Mouse (Mus musculus) CH12.LX (cell line): Measurements from ENCODE around the gene Vmn1r37. TPM values are rescaled to one million over a fixed set of nuclear protein-coding genes. Genes with fewer than 3 reads are reported as not detected.
"Not testable (repeated sequence)": the region's sequence is repeated elsewhere in the genome, so short reads cannot be mapped to it uniquely, and the experiment has no call there.

Experiments
- DNase-seq: peaks from one replicate; pipeline ENCODE4 v3.0.0-alpha.2; 2013; ENCODE audit errors: extremely low read depth
- H3K27ac ChIP-seq: 2 replicates; pipeline ENCODE4 v1.5.1; 2012; ENCODE audit warnings: low read depth, mild to moderate bottlenecking, control low read depth, moderate library complexity; ENCODE audit not compliant: insufficient read depth
- H3K27me3 ChIP-seq: replicated peaks from 2 replicates; pipeline ENCODE3; 2012; ENCODE audit warnings: inconsistent platforms
- H3K36me3 ChIP-seq, 2 experiments: replicated peaks in 1 of 2; 2 replicates each; pipeline versions ENCODE3 to v1.6.1; 2012; ENCODE audit warnings: inconsistent platforms in 1 of 2, low read length in 1 of 2, mild to moderate bottlenecking in 1 of 2, mixed read lengths in 1 of 2, moderate library complexity in 1 of 2; ENCODE audit not compliant: control insufficient read depth in 1 of 2, insufficient read depth in 1 of 2
- H3K4me1 ChIP-seq, 2 experiments: 2 replicates each; pipeline ENCODE4 v1.6.1; 2012; ENCODE audit warnings: inconsistent platforms in 1 of 2, moderate library complexity in 1 of 2; ENCODE audit not compliant: insufficient read depth in 2 of 2, control insufficient read depth in 1 of 2
- H3K4me2 ChIP-seq: 2 replicates; pipeline ENCODE4 v1.6.1; 2012; ENCODE audit warnings: low read depth, mild to moderate bottlenecking, control low read depth; ENCODE audit not compliant: poor library complexity, insufficient read depth, severe bottlenecking
- H3K4me3 ChIP-seq, 3 experiments: fragments of 150-350 bp in 1 of 3; sonication (generic) in 1 of 3; replicated peaks in 1 of 3; 2 replicates each; pipeline versions ENCODE3 to v1.5.1; 2011 to 2012; ENCODE audit warnings: low read depth in 2 of 3, low read length in 2 of 3, mild to moderate bottlenecking in 2 of 3, moderate library complexity in 2 of 3, control low read depth in 1 of 3, improper control_type of control experiment in 1 of 3, inconsistent platforms in 1 of 3, mixed read lengths in 1 of 3; ENCODE audit not compliant: poor library complexity in 1 of 3
- H3K79me2 ChIP-seq: replicated peaks from 2 replicates; pipeline ENCODE4 v1.6.1; 2012; ENCODE audit warnings: mild to moderate bottlenecking, moderate library complexity; ENCODE audit not compliant: control insufficient read depth, poor library complexity, insufficient read depth, severe bottlenecking; ENCODE audit errors: extremely low read depth
- H3K9ac ChIP-seq: 2 replicates; pipeline ENCODE4 v1.6.1; 2012; ENCODE audit warnings: low read depth, mild to moderate bottlenecking, control low read depth, moderate library complexity; ENCODE audit not compliant: insufficient read depth
- H3K9me3 ChIP-seq: replicated peaks from 2 replicates; pipeline ENCODE3; 2012; ENCODE audit warnings: low read length, inconsistent platforms, mixed read lengths
- E2F4 ChIP-seq: IDR thresholded peaks from 2 replicates; pipeline ENCODE4 v1.6.1; 2011; ENCODE audit warnings: low read depth, low read length, improper control_type of control experiment; ENCODE audit not compliant: insufficient replicate concordance
- EP300 ChIP-seq: IDR thresholded peaks from 2 replicates; pipeline ENCODE4 v1.6.1; 2011; ENCODE audit warnings: low read length, improper control_type of control experiment
- ETS1 ChIP-seq: conservative IDR thresholded peaks from 2 replicates; pipeline ENCODE4 v1.6.1; 2012; ENCODE audit warnings: low read depth, mild to moderate bottlenecking, inconsistent platforms, low read length, improper control_type of control experiment, moderate library complexity
- HCFC1 ChIP-seq: IDR thresholded peaks from 2 replicates; pipeline ENCODE4 v1.6.1; 2012; ENCODE audit warnings: low read depth, mild to moderate bottlenecking, inconsistent platforms, low read length, improper control_type of control experiment
- IRF4 ChIP-seq: IDR thresholded peaks from 2 replicates; pipeline ENCODE4 v1.6.1; 2014; ENCODE audit warnings: low read depth, mild to moderate bottlenecking, inconsistent platforms, low read length, improper control_type of control experiment
- JUND ChIP-seq: conservative IDR thresholded peaks from 2 replicates; pipeline ENCODE4 v1.6.1; 2011; ENCODE audit warnings: low read depth, low read length, improper control_type of control experiment
- KAT2A ChIP-seq: IDR thresholded peaks from 2 replicates; pipeline ENCODE4 v1.6.1; 2012; ENCODE audit warnings: low read length, improper control_type of control experiment, inconsistent platforms; ENCODE audit not compliant: insufficient replicate concordance
- MAFK ChIP-seq: IDR thresholded peaks from 2 replicates; pipeline ENCODE4 v1.6.1; 2011; ENCODE audit warnings: low read length, improper control_type of control experiment; ENCODE audit not compliant: insufficient replicate concordance
- MAZ ChIP-seq: IDR thresholded peaks from 2 replicates; pipeline ENCODE4 v1.6.1; 2012; ENCODE audit warnings: low read depth, mild to moderate bottlenecking, inconsistent platforms, low read length, improper control_type of control experiment, moderate library complexity
- MEF2A ChIP-seq: IDR thresholded peaks from 2 replicates; pipeline ENCODE4 v1.6.1; 2014; ENCODE audit warnings: low read depth, mild to moderate bottlenecking, inconsistent platforms, low read length, improper control_type of control experiment, borderline replicate concordance
- MYC ChIP-seq: IDR thresholded peaks from 2 replicates; pipeline ENCODE4 v1.6.1; 2011; ENCODE audit warnings: low read depth, mild to moderate bottlenecking, improper control_type of control experiment, low read length
- NRF1 ChIP-seq: IDR thresholded peaks from 2 replicates; pipeline ENCODE4 v1.6.1; 2014; ENCODE audit warnings: low read depth, mild to moderate bottlenecking, inconsistent platforms, low read length, improper control_type of control experiment, moderate library complexity
- RAD21 ChIP-seq: IDR thresholded peaks from 2 replicates; pipeline ENCODE4 v1.6.1; 2011; ENCODE audit warnings: low read depth, mild to moderate bottlenecking, low read length, improper control_type of control experiment, moderate library complexity
- SIN3A ChIP-seq: IDR thresholded peaks from 2 replicates; pipeline ENCODE4 v1.6.1; 2012; ENCODE audit warnings: low read length, improper control_type of control experiment, inconsistent platforms
- TCF12 ChIP-seq: IDR thresholded peaks from 2 replicates; pipeline ENCODE4 v1.6.1; 2014; ENCODE audit warnings: low read depth, mild to moderate bottlenecking, inconsistent platforms, low read length, improper control_type of control experiment
- USF1 ChIP-seq: IDR thresholded peaks from 2 replicates; pipeline ENCODE4 v1.6.1; 2014; ENCODE audit warnings: low read depth, mild to moderate bottlenecking, inconsistent platforms, low read length, improper control_type of control experiment
- USF2 ChIP-seq: conservative IDR thresholded peaks from 2 replicates; pipeline ENCODE4 v1.6.1; 2011; ENCODE audit warnings: low read depth, low read length, improper control_type of control experiment
- ZKSCAN1 ChIP-seq: IDR thresholded peaks from 2 replicates; pipeline ENCODE4 v1.6.1; 2012; ENCODE audit warnings: low read depth, inconsistent platforms, low read length, improper control_type of control experiment, borderline replicate concordance
- ZMIZ1 ChIP-seq: IDR thresholded peaks from 2 replicates; pipeline ENCODE4 v1.6.1; 2012; ENCODE audit warnings: low read depth, mild to moderate bottlenecking, inconsistent platforms, low read length, improper control_type of control experiment
- dilution Hi-C: fragments of 300-500 bp; cut with MboI; formaldehyde crosslinking; loops from 2 replicates; pipeline ENCODE4 v1.14.3; 2020; ENCODE audit warnings: low sequenced_read_pairs; ENCODE audit not compliant: extremely low pct_unique_long_range_greater_than_20kb, extremely low pct_ligation_motif_present
- in situ Hi-C: fragments of 300-500 bp; cut with MboI; formaldehyde crosslinking; loops from 3 replicates; pipeline ENCODE4 v1.14.3; 2019; ENCODE audit warnings: low sequenced_read_pairs, low pct_ligation_motif_present, low pct_unique_long_range_greater_than_20kb, mixed read lengths
- polyA plus RNA-seq: library from polyadenylated mRNA; unstranded; fragments of >175 nt; gene quantifications from 2 replicates; pipeline ENCODE4 v1.2.1, GENCODE M21; 2012; ENCODE audit warnings: low read depth; ENCODE audit not compliant: insufficient read length
- total RNA-seq, 2 experiments: library from RNA; depleted of rRNA; stranded (reverse); fragments of 300-350 nt in 1 of 2; fragments of >200 nt in 1 of 2; gene quantifications; 2 replicates each; pipeline ENCODE4 v1.2.3; 2012 to 2014

The Vmn1r37 gene
- total and polyA plus RNA-seq, 3 experiments: not detected

DNA sequence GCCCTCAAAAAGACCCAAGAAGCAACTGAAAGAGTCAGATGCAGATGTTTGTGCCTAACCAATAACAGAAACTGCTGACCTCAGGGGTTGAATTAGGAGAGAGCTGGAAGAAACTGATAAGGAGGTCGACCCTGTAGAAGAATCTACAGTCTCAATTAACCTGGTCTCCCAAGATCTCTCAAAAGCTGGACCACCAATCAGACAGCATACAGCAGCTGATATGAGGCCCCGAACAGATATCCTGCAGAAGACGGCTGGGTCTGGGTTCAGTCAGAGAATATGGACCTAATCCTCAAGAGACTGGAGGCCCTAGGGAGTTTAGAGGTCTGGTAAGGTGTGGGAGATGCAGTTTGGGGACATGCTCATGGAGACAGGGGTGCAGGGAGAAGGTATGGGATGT is 15.3 kb upstream of the Vmn1r37 start:
- in situ Hi-C loops (no loop called here), dilution Hi-C loops (no loop called here)
- no peaks in the 10 kb centered on the region for H3K4me1 ChIP-seq

DNA sequence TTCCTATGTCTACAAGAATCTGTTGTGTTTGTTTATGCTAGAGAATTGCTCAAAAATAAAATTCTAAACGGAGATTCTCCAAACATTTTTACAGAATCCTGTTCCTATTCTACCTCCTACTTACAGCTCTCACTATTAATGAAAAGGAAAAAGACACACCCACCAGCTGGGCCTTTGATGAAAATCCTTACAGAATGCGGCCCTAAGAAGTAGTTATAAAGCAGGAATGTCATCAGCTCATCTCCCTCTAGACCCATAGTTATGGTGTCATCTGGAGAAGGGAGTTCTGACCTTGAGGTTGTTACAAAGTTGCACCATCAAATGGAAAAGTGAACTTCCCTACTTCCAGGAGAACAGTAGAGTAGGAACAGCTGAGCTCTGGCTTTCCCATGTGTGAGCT is 10.1 kb upstream of the Vmn1r37 start, which contains the start of gene Vmn1r36:
Gene Vmn1r36 (minus strand): TSS at position 101 of the 400 bp plus-strand sequence.
- in situ Hi-C loops, H3K27me3 ChIP-seq, dilution Hi-C loops: not testable (repeated sequence)

More for the DNA sequence above, 15.3 kb upstream of the Vmn1r37 start:
- DNase-seq: no peak
- Histone ChIP-seq H3K79me2 (no peaks in the 10 kb centered on the region), H3K9me3 (no peaks in the 10 kb centered on the region), H3K4me2 (no peak overlapping the region)
- no peak for TF ChIP-seq NRF1
- TF ChIP-seq MAFK: no peak
- no peak for TF ChIP-seq IRF4
- TF ChIP-seq HCFC1: no peak
- no peak for TF ChIP-seq ZKSCAN1
- no peak for TF ChIP-seq KAT2A
- no peak for TF ChIP-seq USF2
- no peak for TF ChIP-seq MEF2A
- no peak for TF ChIP-seq JUND
- no peak for TF ChIP-seq E2F4
- TF ChIP-seq RAD21: no peak
- no peak for TF ChIP-seq TCF12
- TF ChIP-seq MYC: no peak
- TF ChIP-seq USF1: no peak
- TF ChIP-seq ZMIZ1: no peak
- TF ChIP-seq SIN3A: no peak
- no peak for TF ChIP-seq MAZ
- no peak for TF ChIP-seq EP300
- TF ChIP-seq ETS1: no peak
- TF ChIP-seq, all 38 proteins: peak for 0
- Histone ChIP-seq H3K27me3 (no peaks in the 10 kb centered on the region), H3K36me3 (no peaks in the 10 kb centered on the region), H3K4me3 (no peak overlapping the region), H3K27ac (no peak overlapping the region), H3K9ac (no peak overlapping the region)

DNA sequence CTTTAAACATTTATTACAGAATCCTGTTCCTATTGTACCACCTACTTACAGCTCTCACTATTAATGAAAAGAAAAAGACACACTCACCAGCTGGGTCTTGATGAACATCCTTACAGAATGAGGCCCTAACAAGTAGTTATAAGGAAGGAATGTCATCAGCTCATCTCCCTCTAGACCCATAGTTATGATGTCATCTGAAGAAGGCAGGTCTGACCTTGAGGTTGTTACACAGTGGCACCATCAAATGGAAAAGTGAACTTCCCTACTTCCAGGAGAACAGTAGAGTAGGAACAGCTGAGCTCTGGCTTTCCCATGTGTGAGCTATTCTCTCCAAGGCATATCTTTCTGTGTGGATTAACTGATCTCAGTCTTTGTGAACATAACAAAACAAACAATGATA is 53.3 kb downstream of the Vmn1r37 start, which contains the start of gene Vmn1r38:
Gene Vmn1r38 (minus strand): TSS at position 101 of the 400 bp plus-strand sequence.
- dilution Hi-C loops: not testable (repeated sequence)

More for the DNA sequence above, 10.1 kb upstream of the Vmn1r37 start, which contains the start of gene Vmn1r36:
- not testable (repeated sequence) for H3K9me3 ChIP-seq, H3K9ac ChIP-seq, H3K4me3 ChIP-seq, H3K4me2 ChIP-seq, H3K4me1 ChIP-seq, H3K36me3 ChIP-seq, H3K27ac ChIP-seq, DNase-seq, H3K79me2 ChIP-seq

More for the DNA sequence above, 53.3 kb downstream of the Vmn1r37 start, which contains the start of gene Vmn1r38:
- H3K9ac ChIP-seq, in situ Hi-C loops, H3K4me1 ChIP-seq, H3K9me3 ChIP-seq, H3K79me2 ChIP-seq, H3K36me3 ChIP-seq, H3K4me2 ChIP-seq, H3K27me3 ChIP-seq, H3K27ac ChIP-seq, DNase-seq, H3K4me3 ChIP-seq: not testable (repeated sequence)
